Mouse (Mus musculus) C2C12 (cell line): ENCODE results near the gene Ankrd13a. TPM values are rescaled to one million over a fixed set of nuclear protein-coding genes. Genes with fewer than 3 reads are reported as not detected.

Source experiments
- H3K27me3 ChIP-seq: one replicate; pipeline ENCODE4 v1.6.1; 2011; ENCODE audit not compliant: control insufficient read depth, insufficient read depth, insufficient read length
- H3K36me3 ChIP-seq: one replicate; pipeline ENCODE4 v1.6.1; 2011; ENCODE audit not compliant: control insufficient read depth, insufficient read depth
- H3K4me3 ChIP-seq: one replicate; pipeline ENCODE4 v1.5.1; 2011; ENCODE audit warnings: mild to moderate bottlenecking, control low read depth; ENCODE audit not compliant: poor library complexity, insufficient read depth, severe bottlenecking
- H3K79me2 ChIP-seq: one replicate; pipeline ENCODE4 v1.6.1; 2011; ENCODE audit not compliant: control insufficient read depth, insufficient read depth
- H3K79me3 ChIP-seq: one replicate; pipeline ENCODE4 v1.6.1; 2011; ENCODE audit warnings: low read depth, control low read depth
- H3ac ChIP-seq: one replicate; pipeline ENCODE3; 2011; ENCODE audit warnings: low read depth; ENCODE audit not compliant: control insufficient read depth, insufficient read length
- CEBPB ChIP-seq: IDR thresholded peaks from one replicate; pipeline ENCODE4 v1.6.1; 2011; ENCODE audit warnings: low read depth, mild to moderate bottlenecking, control low read depth, moderate library complexity
- CTCF ChIP-seq: IDR thresholded peaks from one replicate; pipeline ENCODE4 v1.5.1; 2011; ENCODE audit not compliant: control insufficient read depth, insufficient read depth, insufficient read length
- FOSL1 ChIP-seq: IDR thresholded peaks from one replicate; pipeline ENCODE4 v1.8.0; 2011; ENCODE audit warnings: mild to moderate bottlenecking, low read length; ENCODE audit not compliant: poor library complexity, insufficient read depth, severe bottlenecking
- MAX ChIP-seq: IDR thresholded peaks from one replicate; pipeline ENCODE4 v1.6.1; 2011; ENCODE audit warnings: mild to moderate bottlenecking, control low read depth
- MYOD1 ChIP-seq: IDR thresholded peaks from one replicate; pipeline ENCODE4 v1.6.1; 2011; ENCODE audit warnings: low read depth; ENCODE audit not compliant: control insufficient read depth, insufficient read length
- MYOG ChIP-seq: IDR thresholded peaks from one replicate; pipeline ENCODE4 v1.6.1; 2011; ENCODE audit not compliant: control insufficient read depth, insufficient read length; ENCODE audit errors: extremely low read depth
- USF1 ChIP-seq: IDR thresholded peaks from one replicate; pipeline ENCODE4 v1.6.1; 2011; ENCODE audit warnings: low read depth, mild to moderate bottlenecking, control low read depth, moderate library complexity
- polyA plus RNA-seq: library from polyadenylated mRNA; unstranded; fragments of >200 nt; fragmentation: generic; extraction: Trizol; gene quantifications from one replicate; pipeline ENCODE4 v1.2.1, GENCODE M21; 2012; ENCODE audit warnings: missing spikeins

The Ankrd13a gene
- polyA plus RNA-seq, 1 experiment: 55.2 TPM

DNA sequence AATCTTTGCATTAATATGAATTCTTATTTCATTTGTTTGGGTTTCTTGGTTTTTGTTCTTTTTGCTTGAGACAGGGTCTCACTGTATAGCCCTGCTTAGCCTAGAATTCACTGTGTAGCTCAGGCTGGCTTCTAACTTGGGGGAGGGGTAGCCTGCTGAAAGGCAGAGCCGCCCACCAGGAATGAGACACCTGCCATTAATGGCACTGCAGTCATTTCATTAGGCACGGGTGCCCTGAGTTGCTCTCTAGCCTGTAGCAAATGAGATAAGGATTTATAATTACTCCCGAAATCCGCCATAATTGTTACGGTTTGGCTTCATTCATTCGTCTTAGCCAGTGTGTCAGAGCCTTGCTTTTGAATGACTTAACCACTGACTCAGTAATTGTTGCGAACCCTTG, 1.7 kb downstream of the Ankrd13a start:
- Histone ChIP-seq H3K4me3 (peak overlapping the region; percentile 89), H3ac (no peak overlapping the region), H3K27me3 (no peaks in the 10 kb centered on the region), H3K36me3 (no peaks in the 10 kb centered on the region), H3K79me3 (peaks cover 32% of the 10 kb centered on the region), H3K79me2 (peaks cover 78% of the 10 kb centered on the region)
- no peak for TF ChIP-seq USF1
- no peak for TF ChIP-seq MYOG
- no peak for TF ChIP-seq MYOD1
- no peak for TF ChIP-seq CTCF
- TF ChIP-seq MAX: no peak
- no peak for TF ChIP-seq FOSL1
- no peak for TF ChIP-seq CEBPB

- TF ChIP-seq MYOG (no peak), MAX (no peak), USF1 (no peak), CEBPB (no peak), MYOD1 (no peak), CTCF (no peak), FOSL1 (no peak)
- Histone ChIP-seq H3K36me3 (no peaks in the 10 kb centered on the region), H3K27me3 (no peaks in the 10 kb centered on the region), H3ac (no peak overlapping the region), H3K4me3 (no peak overlapping the region), H3K79me2 (peaks cover 86% of the 10 kb centered on the region), H3K79me3 (peaks cover 29% of the 10 kb centered on the region)
Observed at GRCm38 (mm10) chr5:114779956-114780489, 5.5 kb downstream of the Ankrd13a start.

DNA sequence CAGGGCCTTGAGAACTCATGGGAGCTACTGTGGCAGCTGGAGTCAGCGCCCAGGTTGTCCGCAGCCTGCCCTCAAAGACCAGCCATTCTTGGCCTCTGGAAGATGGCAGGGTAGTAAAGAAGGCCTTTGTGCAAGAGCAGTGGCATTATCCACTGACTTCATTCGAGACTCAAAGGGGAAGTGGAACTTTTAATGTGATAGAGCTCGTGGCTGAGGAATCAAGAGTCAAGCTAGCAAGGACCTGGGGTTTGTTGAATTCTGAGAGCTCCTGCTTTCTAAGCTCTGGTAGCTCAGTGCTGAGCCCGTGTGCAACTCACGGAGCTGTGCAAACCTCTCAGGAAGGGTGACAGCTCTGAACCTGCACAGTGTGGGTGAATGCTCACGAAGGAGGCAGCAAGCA, 6.4 kb downstream of the Ankrd13a start:
- Histone ChIP-seq H3K27me3 (no peaks in the 10 kb centered on the region), H3K79me2 (peaks cover 77% of the 10 kb centered on the region), H3K4me3 (no peak overlapping the region), H3K79me3 (peaks cover 22% of the 10 kb centered on the region), H3K36me3 (peaks cover 3% of the 10 kb centered on the region), H3ac (no peak overlapping the region)
- TF ChIP-seq MYOD1 (no peak), USF1 (no peak), FOSL1 (no peak), MAX (no peak), CEBPB (no peak), CTCF (no peak), MYOG (no peak)

GRCm38 (mm10) chr5:114782991-114783390, 8.5 kb downstream of the Ankrd13a start:
- peaks cover 17% of the 10 kb centered on the region for H3K79me3 ChIP-seq
- H3K4me3 ChIP-seq: no peak overlapping the region
- peaks cover 6% of the 10 kb centered on the region for H3K36me3 ChIP-seq
- H3K79me2 ChIP-seq: peaks cover 56% of the 10 kb centered on the region
- TF ChIP-seq USF1 (no peak), FOSL1 (no peak), MYOG (no peak), CEBPB (no peak), CTCF (no peak), MAX (no peak), MYOD1 (no peak)
- no peak overlapping the region for H3ac ChIP-seq
- H3K27me3 ChIP-seq: no peaks in the 10 kb centered on the region

GRCm38 (mm10) chr5:114783405-114784163, 9.1 kb downstream of the Ankrd13a start:
- H3K79me3 ChIP-seq: peaks cover 17% of the 10 kb centered on the region
- no peak for TF ChIP-seq CEBPB
- no peak for TF ChIP-seq CTCF
- TF ChIP-seq MAX: no peak
- no peak overlapping the region for H3ac ChIP-seq
- no peak overlapping the region for H3K4me3 ChIP-seq
- peaks cover 6% of the 10 kb centered on the region for H3K36me3 ChIP-seq
- peaks cover 50% of the 10 kb centered on the region for H3K79me2 ChIP-seq
- H3K27me3 ChIP-seq: no peaks in the 10 kb centered on the region

GRCm38 (mm10) chr5:114784622-114785165, 10.2 kb downstream of the Ankrd13a start:
- TF ChIP-seq FOSL1 (no peak), CTCF (no peak), MAX (no peak), USF1 (no peak), MYOD1 (no peak), CEBPB (no peak), MYOG (no peak)
- Histone ChIP-seq H3ac (no peak overlapping the region), H3K27me3 (no peaks in the 10 kb centered on the region), H3K79me3 (peaks cover 15% of the 10 kb centered on the region), H3K4me3 (no peak overlapping the region), H3K36me3 (peaks cover 11% of the 10 kb centered on the region), H3K79me2 (peaks cover 39% of the 10 kb centered on the region)
